Mouse (Mus musculus) cerebellum, adult 2 months (tissue): ENCODE measurements around the gene Abcc5. TPM values are rescaled to one million over a fixed set of nuclear protein-coding genes. Genes with fewer than 3 reads are reported as not detected.

Source experiments
- DNase-seq, 2 experiments: peaks; one replicate each; pipeline ENCODE4 v3.0.0; 2021
- H3K27ac ChIP-seq: fragments of 200-500 bp; 2 replicates; pipeline ENCODE4 v1.5.1; 2012; ENCODE audit warnings: low read length, control low read depth, inconsistent platforms; ENCODE audit not compliant: insufficient read depth
- H3K27me3 ChIP-seq: fragments of 200-500 bp; 2 replicates; pipeline ENCODE4 v1.6.1; 2012; ENCODE audit warnings: inconsistent platforms, mild to moderate bottlenecking, low read length, moderate library complexity; ENCODE audit not compliant: control insufficient read depth, insufficient read depth
- H3K4me1 ChIP-seq: fragments of 200-500 bp; 2 replicates; pipeline ENCODE4 v1.6.1; 2011; ENCODE audit warnings: low read length; ENCODE audit not compliant: control insufficient read depth, insufficient read depth
- H3K4me3 ChIP-seq: fragments of 200-500 bp; replicated peaks from 2 replicates; pipeline ENCODE3; 2011; ENCODE audit warnings: mild to moderate bottlenecking, low read depth, low read length, control low read depth; ENCODE audit not compliant: insufficient read depth
- CTCF ChIP-seq: fragments of 200-500 bp; IDR thresholded peaks from 2 replicates; pipeline ENCODE4 v1.5.1; 2011; ENCODE audit warnings: low read depth, mild to moderate bottlenecking, control low read depth, low read length, moderate library complexity, borderline replicate concordance; ENCODE audit not compliant: insufficient read depth
- POLR2A ChIP-seq: fragments of 200-500 bp; IDR thresholded peaks from 2 replicates; pipeline ENCODE4 v1.6.1; 2011; ENCODE audit warnings: low read length, control low read depth, borderline replicate concordance; ENCODE audit not compliant: insufficient read depth
- WGBS: fragments of 180-500 bp; shearing (Covaris S2); methylation state at CpG from one replicate; pipeline ENCODE4 v1.1.7; 2018; 5-methylcytosine and 5-hydroxymethylcytosine counted together
- polyA plus RNA-seq: library from polyadenylated mRNA; depleted of rRNA; stranded (reverse); fragments of >200 nt; gene quantifications from 2 replicates; pipeline ENCODE4 v1.2.3, GENCODE M21; 2012

Gene Abcc5
- polyA plus RNA-seq, 1 experiment, result 263 TPM

- no peaks in the 10 kb centered on the region for H3K4me1 ChIP-seq
- TF ChIP-seq POLR2A, result no peak
- TF ChIP-seq CTCF, result no peak
- 82% methylated on average over 3 of the region's 3 CpGs for whole genome bisulfite sequencing
- DNase-seq, result no peak
- no peaks in the 10 kb centered on the region; the same call in 1 of the 2 replicates for H3K27me3 ChIP-seq
- no peak overlapping the region for H3K4me3 ChIP-seq
- no peak overlapping the region for H3K27ac ChIP-seq
Observed at GRCm38 (mm10) chr16:20436281-20436680, 10.1 kb upstream of the Abcc5 start.

DNA sequence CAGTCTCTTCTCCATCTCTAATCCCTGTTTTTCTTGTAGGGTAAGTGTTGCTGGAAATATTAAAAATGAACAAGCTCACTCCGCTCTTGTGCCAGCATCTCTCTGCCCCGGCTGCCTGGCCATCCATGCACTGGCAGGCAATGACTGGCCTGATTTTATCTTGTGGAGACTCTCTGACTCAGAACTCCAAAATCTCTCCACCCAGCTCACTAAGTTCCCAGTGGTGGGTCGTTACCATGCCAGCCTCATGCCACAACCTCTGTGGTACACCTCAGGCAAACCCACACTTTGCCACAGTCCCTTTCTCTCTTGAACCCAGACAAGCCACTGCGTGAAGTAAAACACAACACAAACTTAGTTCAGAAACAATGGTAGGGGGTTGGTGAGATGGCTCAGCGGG is 3.1 kb upstream of the Abcc5 start:
- TF ChIP-seq CTCF, result no peak
- no peak for TF ChIP-seq POLR2A
- WGBS, result 79% methylated on average over 5 of the region's 5 CpGs
- Histone ChIP-seq H3K27ac (no peak overlapping the region), H3K4me1 (peaks cover 2% of the 10 kb centered on the region; the same call in 1 of the 2 replicates), H3K27me3 (no peaks in the 10 kb centered on the region), H3K4me3 (no peak overlapping the region)
- no peak for DNase-seq

DNA sequence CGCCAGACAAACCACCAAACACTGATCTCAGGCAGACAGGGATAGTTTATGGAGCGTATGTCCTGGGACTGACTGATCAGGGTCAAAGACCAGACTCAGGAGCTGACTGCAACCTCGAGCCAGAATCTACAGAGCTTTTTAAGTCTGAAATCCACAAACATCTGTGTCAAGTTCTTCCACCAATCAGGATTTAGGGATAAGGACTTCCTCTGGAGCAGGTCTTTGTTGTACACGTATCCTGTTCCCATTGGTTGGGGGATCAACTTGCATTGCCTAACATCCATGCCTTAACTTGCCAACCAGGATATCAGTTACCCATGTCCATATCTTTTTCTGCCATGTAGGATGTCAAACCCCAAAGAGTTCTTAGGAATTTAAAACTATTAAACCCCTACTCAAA is 1.4 kb upstream of the Abcc5 start:
- H3K4me1 ChIP-seq, result peaks cover 4% of the 10 kb centered on the region
- H3K27me3 ChIP-seq, result no peaks in the 10 kb centered on the region
- no peak overlapping the region for H3K27ac ChIP-seq
- no peak for DNase-seq
- TF ChIP-seq CTCF (no peak), POLR2A (no peak)
- 78% methylated on average over 4 of the region's 4 CpGs for WGBS
- H3K4me3 ChIP-seq, result no peak overlapping the region

DNA sequence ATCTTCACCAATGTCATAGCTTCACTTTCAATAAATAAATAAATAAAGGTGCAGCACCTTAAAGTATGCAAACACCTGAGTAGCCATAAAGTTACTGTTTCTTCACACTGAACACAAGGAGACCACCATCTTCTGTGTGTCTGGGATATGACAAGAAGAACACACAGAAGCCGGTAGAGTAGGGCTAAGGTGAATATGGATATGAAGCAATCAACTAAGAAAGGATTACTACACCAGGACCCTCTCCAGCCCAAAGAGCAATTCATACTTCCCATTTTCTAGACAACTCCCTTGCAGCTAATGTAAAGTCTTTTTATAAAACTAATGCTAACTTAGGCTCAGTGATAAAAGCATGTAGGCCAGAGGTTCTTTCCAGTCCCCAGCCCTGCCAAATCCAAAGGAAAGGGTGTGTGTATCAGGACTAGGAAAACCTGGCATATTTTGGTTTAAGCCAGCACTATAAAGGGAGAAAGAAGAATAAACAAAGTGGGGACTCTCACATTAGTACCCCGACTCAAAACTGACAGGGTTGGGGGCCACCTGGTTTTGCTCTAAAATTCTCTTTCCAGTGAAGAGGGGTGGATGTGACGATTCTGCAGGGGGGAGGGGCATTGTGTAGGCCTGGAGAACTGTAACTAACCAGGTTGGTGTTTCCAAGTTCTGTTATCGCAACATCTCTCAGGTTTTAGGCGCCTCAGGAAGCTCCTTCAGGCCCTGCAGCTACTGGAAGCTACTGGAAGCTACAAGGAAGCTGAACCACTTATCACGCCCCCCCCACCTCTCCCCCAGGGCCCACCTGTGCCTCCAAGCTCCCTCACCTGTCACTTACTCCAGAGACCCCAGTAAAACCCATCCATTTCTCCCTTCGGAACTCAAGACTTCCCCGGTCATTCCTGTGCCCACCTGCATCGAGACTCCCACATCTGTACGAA is 1.2 kb downstream of the Abcc5 start:
- Histone ChIP-seq H3K4me1 (peaks cover 4% of the 10 kb centered on the region), H3K27me3 (no peaks in the 10 kb centered on the region), H3K4me3 (peak overlapping the region; percentile 86), H3K27ac (no peak overlapping the region)
- no peak for TF ChIP-seq POLR2A
- TF ChIP-seq CTCF, result no peak
- 38% methylated on average over 10 of the region's 10 CpGs for WGBS
- DNase-seq, result no peak

GRCm38 (mm10) chr16:20424226-20424663 is 1.9 kb downstream of the Abcc5 start:
- 56% methylated on average over 7 of the region's 7 CpGs for WGBS
- peak overlapping the region; percentile 10 for H3K4me3 ChIP-seq
- TF ChIP-seq POLR2A, result no peak
- no peak for TF ChIP-seq CTCF
- DNase-seq, result no peak
- H3K4me1 ChIP-seq, result peaks cover 4% of the 10 kb centered on the region
- H3K27ac ChIP-seq, result no peak overlapping the region
- no peaks in the 10 kb centered on the region for H3K27me3 ChIP-seq

DNA sequence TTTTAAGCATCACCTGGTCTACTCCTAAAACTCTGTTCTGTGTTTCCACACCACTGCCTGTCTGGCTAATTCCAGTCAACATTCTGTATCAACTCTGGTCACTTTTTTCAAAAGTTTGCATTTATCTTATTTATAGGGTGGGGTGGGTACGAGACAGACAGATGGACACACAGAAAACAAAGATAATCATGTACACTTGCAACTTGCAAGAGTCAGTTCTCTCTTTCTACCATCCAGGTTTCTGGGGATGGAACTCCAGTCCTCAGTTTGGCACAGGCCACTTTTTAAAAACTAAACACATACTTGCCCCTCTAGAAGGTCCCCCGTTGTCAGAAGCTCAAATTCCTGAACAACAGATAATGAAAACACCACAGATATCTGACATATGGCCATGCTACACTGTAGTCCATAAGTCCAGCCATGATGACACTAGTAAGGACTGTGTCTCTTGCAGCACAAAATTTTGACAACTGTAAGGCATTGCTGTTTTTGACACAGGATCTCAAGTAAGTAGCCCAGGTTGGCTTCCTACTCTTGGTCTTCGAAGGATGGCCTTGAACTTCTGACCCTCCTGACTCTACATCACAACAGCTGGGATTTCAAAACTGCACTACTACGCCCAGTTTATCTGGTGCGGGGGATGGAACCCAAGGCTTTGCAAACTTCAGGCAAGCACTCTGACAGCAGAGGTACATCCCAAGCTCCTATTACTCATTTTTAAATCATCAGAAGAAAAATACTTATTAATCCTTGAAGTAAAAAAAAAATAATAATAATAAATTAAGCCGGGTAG is 3.1 kb downstream of the Abcc5 start:
- 82% methylated on average over 6 of the region's 6 CpGs for WGBS
- no peak for DNase-seq
- Histone ChIP-seq H3K4me3 (no peak overlapping the region), H3K27ac (no peak overlapping the region), H3K4me1 (peaks cover 4% of the 10 kb centered on the region), H3K27me3 (no peaks in the 10 kb centered on the region)
- TF ChIP-seq POLR2A (no peak), CTCF (no peak)

- no peak for DNase-seq
- no peak overlapping the region for H3K4me3 ChIP-seq
- H3K4me1 ChIP-seq, result no peaks in the 10 kb centered on the region
- no peak overlapping the region for H3K27ac ChIP-seq
- TF ChIP-seq POLR2A, result no peak
- no peak for TF ChIP-seq CTCF
- H3K27me3 ChIP-seq, result no peaks in the 10 kb centered on the region
- WGBS, result 53% methylated on average over 2 of the region's 2 CpGs
Observed at GRCm38 (mm10) chr16:20418054-20418453, 8.1 kb downstream of the Abcc5 start.
